Mouse (Mus musculus): ENCODE data around the gene Rbfox1.

Rbfox1 gene

GRCm38 (mm10) chr16:5884746-5885689, at the start of gene Rbfox1:
Gene Rbfox1 (plus strand): TSS chr16:5885355.
- in situ Hi-C loops (cut with MboI, MseI), result no loop called here

GRCm38 (mm10) chr16:5836744-5837143, 48.4 kb upstream of the Rbfox1 start:
- in situ Hi-C loops (cut with MboI, MseI), result no loop called here

GRCm38 (mm10) chr16:5841167-5841566, 44.0 kb upstream of the Rbfox1 start:
- in situ Hi-C loops (cut with MboI, MseI), result no loop called here

GRCm38 (mm10) chr16:5845645-5846044, 39.5 kb upstream of the Rbfox1 start:
- in situ Hi-C loops (cut with MboI, MseI), result no loop called here

- in situ Hi-C loops (cut with MboI, MseI), result no loop called here
These were observed 32.1 kb upstream of the Rbfox1 start for GRCm38 (mm10) chr16:5853055-5853454.

GRCm38 (mm10) chr16:5864350-5864749, 20.8 kb upstream of the Rbfox1 start:
- in situ Hi-C loops (cut with MboI, MseI), result no loop called here

- in situ Hi-C loops (cut with MboI, MseI), result no loop called here
These were observed 18.2 kb upstream of the Rbfox1 start for GRCm38 (mm10) chr16:5866966-5867365.

GRCm38 (mm10) chr16:5870391-5870790, 14.8 kb upstream of the Rbfox1 start:
- in situ Hi-C loops (cut with MboI, MseI), result no loop called here

GRCm38 (mm10) chr16:5881820-5882219, 3.3 kb upstream of the Rbfox1 start:
- in situ Hi-C loops (cut with MboI, MseI), result no loop called here

- in situ Hi-C loops (cut with MboI, MseI), result no loop called here
These were observed 515 bp downstream of the Rbfox1 start for GRCm38 (mm10) chr16:5885690-5886050.

GRCm38 (mm10) chr16:5895564-5895963, 10.4 kb downstream of the Rbfox1 start:
- in situ Hi-C loops (cut with MboI, MseI), result no loop called here

GRCm38 (mm10) chr16:5898330-5898729, 13.2 kb downstream of the Rbfox1 start:
- in situ Hi-C loops (cut with MboI, MseI), result no loop called here

GRCm38 (mm10) chr16:5910742-5911141, 25.6 kb downstream of the Rbfox1 start:
- in situ Hi-C loops (cut with MboI, MseI), result no loop called here

- in situ Hi-C loops (cut with MboI, MseI), result no loop called here
These were observed 26.7 kb downstream of the Rbfox1 start for GRCm38 (mm10) chr16:5911880-5912327.

- in situ Hi-C loops (cut with MboI, MseI), result no loop called here
These were observed 32.8 kb downstream of the Rbfox1 start for GRCm38 (mm10) chr16:5917937-5918336.

GRCm38 (mm10) chr16:5926986-5927385, 41.8 kb downstream of the Rbfox1 start:
- in situ Hi-C loops (cut with MboI, MseI), result no loop called here

- in situ Hi-C loops (cut with MboI, MseI), result no loop called here
These were observed 46.5 kb downstream of the Rbfox1 start for GRCm38 (mm10) chr16:5931680-5932079.

GRCm38 (mm10) chr16:5940016-5940415, 54.9 kb downstream of the Rbfox1 start:
- in situ Hi-C loops (cut with MboI, MseI), result no loop called here

GRCm38 (mm10) chr16:5945682-5946081, 60.5 kb downstream of the Rbfox1 start:
- in situ Hi-C loops (cut with MboI, MseI), result no loop called here

- in situ Hi-C loops (cut with MboI, MseI), result no loop called here
These were observed 68.0 kb downstream of the Rbfox1 start for GRCm38 (mm10) chr16:5953106-5953505.

GRCm38 (mm10) chr16:5957418-5957817, 72.3 kb downstream of the Rbfox1 start:
- in situ Hi-C loops (cut with MboI, MseI), result no loop called here

GRCm38 (mm10) chr16:5961786-5962185, 76.6 kb downstream of the Rbfox1 start:
- in situ Hi-C loops (cut with MboI, MseI), result no loop called here

GRCm38 (mm10) chr16:5974172-5974571, 89.0 kb downstream of the Rbfox1 start:
- in situ Hi-C loops (cut with MboI, MseI), result no loop called here

Measured in regulatory T cell (primary cell).